Mouse (Mus musculus): ENCODE data around the gene Kcnj15. TPM values are rescaled to one million over a fixed set of nuclear protein-coding genes. Genes with fewer than 3 reads are reported as not detected.

Kcnj15 gene
- total RNA-seq, 2 experiments from 2014 or later, result 0.15 TPM; not detected in 1

- DNase-seq (ENCODE audit: extremely low spot score in 1 of 2, low spot score in 1 of 2), result no peak
Observed at GRCm38 (mm10) chr16:95287656-95288055, 30.3 kb downstream of the Kcnj15 start.

DNA sequence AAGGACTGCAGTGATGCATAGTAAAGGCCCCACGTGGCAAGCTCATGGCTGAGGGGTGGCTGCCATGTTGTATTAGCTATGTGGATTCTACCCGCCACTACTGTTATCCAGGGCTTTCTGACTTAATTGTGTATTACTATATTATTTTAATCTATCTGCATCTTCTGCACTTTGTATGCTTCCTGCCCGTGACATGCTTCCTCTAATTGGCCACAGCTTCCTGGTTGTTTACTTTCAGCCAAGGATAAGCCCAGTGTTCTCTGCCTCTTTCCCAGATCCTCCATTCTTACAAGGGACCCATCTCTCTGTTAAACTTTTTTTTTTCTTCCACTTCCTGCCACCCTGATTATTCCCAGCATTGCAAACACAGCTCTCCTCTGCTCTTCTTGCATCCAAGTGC is 32.0 kb downstream of the Kcnj15 start:
- no peak for DNase-seq (ENCODE audit: extremely low spot score in 1 of 2, low spot score in 1 of 2)

DNA sequence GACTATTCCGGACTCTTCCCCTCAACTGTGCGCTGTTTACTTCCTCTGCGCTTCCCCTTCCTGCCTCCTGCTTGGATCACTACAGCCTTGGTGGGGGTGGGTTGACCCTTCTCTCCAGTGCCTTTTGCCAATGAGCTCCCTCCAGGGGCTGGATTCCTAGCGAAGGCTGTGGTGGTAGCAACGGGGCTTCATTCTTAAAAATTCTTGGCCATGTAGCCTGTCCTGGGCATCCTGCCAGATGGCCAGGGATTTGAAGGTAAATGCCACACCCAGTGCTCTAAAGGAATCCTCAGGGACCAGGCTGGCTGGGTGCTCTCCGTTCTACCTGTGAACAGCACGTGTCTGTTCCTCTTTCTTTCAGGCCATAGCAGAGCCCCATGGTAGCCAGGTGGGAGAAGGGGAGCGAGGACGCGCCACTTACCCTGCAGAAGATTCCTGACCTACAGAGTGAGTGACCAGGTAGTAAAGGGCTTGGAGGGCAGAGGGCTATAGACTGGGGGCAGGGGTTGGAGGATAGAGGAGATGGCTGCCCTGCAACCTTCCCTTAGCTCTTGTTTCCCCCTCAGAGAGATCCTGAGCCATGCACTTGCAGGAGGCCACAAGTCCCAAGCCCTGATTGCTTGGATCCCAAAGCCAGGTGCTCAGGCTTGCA is 34.2 kb downstream of the Kcnj15 start:
- no peak for DNase-seq (ENCODE audit: extremely low spot score in 1 of 2, low spot score in 1 of 2)

DNA sequence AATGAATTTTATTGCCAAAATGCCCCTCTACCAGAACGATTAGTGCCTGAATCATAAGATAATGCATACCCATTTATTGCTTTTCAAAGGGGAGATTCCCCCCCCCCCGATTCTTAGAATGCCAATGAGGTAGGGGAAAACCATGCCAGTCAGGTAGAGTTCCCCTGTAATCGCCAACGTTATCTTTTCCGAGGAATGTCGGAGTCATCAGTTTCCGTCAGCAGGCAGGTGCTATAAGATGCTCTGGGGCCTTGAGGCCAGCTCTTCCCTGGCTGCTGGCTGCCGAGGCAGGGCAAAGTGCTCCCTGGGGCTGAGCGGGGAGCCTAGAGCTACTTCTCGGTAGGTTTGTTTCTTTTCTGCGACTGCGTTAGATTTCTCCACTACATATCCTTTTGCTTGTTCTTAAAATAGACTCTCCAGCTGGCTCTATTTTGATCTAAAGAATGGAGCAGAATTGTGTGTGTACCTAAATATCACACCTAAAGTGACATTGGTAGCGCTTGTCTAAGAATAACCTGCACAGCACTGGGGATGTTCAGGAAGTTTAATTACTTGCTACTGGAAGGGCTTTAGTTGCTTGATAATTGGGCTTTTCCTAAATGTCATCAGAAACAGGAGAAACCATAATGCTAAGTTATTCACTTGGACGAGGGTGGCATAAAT is 35.6 kb downstream of the Kcnj15 start:
- DNase-seq (ENCODE audit: extremely low spot score in 1 of 2, low spot score in 1 of 2), result no peak

GRCm38 (mm10) chr16:95297651-95298050 is 40.3 kb downstream of the Kcnj15 start:
- DNase-seq (ENCODE audit: extremely low spot score in 1 of 2, low spot score in 1 of 2), result no peak

GRCm38 (mm10) chr16:95301667-95302066 is 44.3 kb downstream of the Kcnj15 start:
- DNase-seq (ENCODE audit: extremely low spot score in 1 of 2, low spot score in 1 of 2), result no peak

DNA sequence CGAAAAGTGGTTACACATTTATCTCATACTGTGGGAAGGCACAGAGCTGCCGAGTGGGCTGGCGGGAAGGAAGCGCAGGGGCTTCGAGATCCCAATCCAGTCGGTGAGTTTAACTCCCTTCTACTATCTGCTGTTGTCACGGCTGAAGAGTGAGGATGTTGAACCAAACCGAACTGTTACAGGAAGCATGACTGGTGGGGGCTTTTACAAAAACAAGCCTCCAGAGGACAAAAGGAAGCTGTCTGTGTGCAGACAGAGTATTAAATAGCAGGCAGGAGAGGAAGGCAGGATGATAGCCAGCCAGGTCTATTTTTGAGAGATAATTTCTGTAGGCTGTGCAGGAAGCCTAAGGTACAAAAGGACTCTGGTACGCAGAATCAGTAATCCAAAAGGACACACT is 46.3 kb downstream of the Kcnj15 start:
- DNase-seq (ENCODE audit: extremely low spot score in 1 of 2, low spot score in 1 of 2), result no peak

- no peak for DNase-seq (ENCODE audit: extremely low spot score in 1 of 2, low spot score in 1 of 2)
Observed at GRCm38 (mm10) chr16:95307823-95308360, 50.5 kb downstream of the Kcnj15 start.

GRCm38 (mm10) chr16:95321945-95322625 is 64.7 kb downstream of the Kcnj15 start:
- DNase-seq (ENCODE audit: extremely low spot score in 1 of 2, low spot score in 1 of 2), result no peak

- DNase-seq (ENCODE audit: extremely low spot score in 1 of 2, low spot score in 1 of 2), result no peak
Observed at GRCm38 (mm10) chr16:95332159-95332558, 74.8 kb downstream of the Kcnj15 start.

- DNase-seq (ENCODE audit: extremely low spot score in 1 of 2, low spot score in 1 of 2), result peak; percentile 82 to 92
Observed at GRCm38 (mm10) chr16:95340885-95341791, 83.8 kb downstream of the Kcnj15 start.

GRCm38 (mm10) chr16:95342030-95342429 is 84.7 kb downstream of the Kcnj15 start:
- no peak for DNase-seq (ENCODE audit: extremely low spot score in 1 of 2, low spot score in 1 of 2)

- DNase-seq (ENCODE audit: extremely low spot score in 1 of 2, low spot score in 1 of 2), result no peak
Observed at GRCm38 (mm10) chr16:95344961-95345360, 87.6 kb downstream of the Kcnj15 start.

DNA sequence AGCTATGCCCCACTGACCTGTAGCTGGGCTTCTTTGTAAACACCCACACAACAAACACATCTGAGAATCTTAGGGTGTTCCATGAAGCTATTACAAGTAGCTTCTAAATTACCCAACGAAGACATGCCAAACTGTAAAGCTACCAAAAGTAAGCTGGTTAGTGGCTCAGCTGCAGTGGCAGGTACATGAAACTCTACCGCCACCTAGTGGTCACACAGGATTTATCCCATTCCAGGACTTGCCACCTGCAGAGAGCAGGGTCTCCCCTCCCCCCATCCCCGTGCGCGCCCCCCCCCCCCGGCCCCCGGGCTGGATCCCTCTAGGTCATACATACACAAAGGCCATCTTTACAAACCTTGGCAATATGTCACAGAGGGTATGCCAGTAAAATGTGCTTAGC is 88.5 kb downstream of the Kcnj15 start:
- peak; percentile 63 to 81 for DNase-seq (ENCODE audit: extremely low spot score in 1 of 2, low spot score in 1 of 2)

DNA sequence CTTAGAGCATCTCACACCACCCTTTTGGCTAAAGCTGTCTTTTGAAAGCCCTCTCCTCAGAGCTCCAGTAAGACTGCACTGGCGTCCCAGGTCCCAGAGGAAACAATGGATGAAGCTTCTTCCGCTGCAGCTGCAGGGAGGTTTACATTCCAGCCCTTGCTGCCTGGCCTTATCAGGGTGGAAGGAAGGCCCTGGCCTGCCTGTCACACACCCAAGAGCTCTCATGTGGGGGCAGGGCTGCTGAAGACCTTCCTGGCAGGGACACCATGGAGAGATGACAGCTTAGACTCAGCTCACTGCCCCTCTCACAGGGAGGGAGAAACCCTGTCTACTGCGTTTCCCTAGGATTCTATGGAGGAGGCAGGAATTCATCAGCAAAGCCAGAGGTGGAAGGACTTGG is 89.8 kb downstream of the Kcnj15 start:
- DNase-seq (ENCODE audit: extremely low spot score in 1 of 2, low spot score in 1 of 2), result no peak

- no peak for DNase-seq (ENCODE audit: extremely low spot score in 1 of 2, low spot score in 1 of 2)
Observed at GRCm38 (mm10) chr16:95348555-95348954, 91.2 kb downstream of the Kcnj15 start.

- DNase-seq (ENCODE audit: extremely low spot score in 1 of 2, low spot score in 1 of 2), result no peak
Observed at GRCm38 (mm10) chr16:95349344-95349743, 92.0 kb downstream of the Kcnj15 start.

DNA sequence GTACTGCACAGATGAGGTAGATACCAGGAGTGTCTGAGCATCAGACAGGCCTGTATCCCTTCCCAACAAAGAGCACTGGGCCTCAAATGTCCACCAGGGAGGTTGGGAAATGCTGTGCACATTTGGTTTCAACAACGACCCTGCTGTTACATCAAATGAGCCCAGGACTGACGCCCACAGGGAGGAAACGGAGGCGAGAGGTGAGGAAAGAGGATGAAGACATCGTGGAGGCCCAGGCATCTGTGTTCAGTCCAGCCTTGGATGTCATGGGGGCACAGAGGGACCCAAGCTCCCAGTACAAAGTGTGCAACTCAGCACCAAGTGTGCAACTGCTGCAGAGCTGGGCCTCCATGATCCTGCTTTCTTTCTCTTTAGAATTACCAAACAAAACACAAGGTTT is 92.4 kb downstream of the Kcnj15 start:
- no peak for DNase-seq (ENCODE audit: extremely low spot score in 1 of 2, low spot score in 1 of 2)

Data from layer of hippocampus, postnatal 25 days (tissue).